Mouse (Mus musculus) ES-Bruce4 (cell line): ENCODE results near the gene Adamtsl5.

Source experiments
- CTCF ChIP-seq: IDR thresholded peaks from one replicate; pipeline ENCODE4 v1.8.1; 2011; ENCODE audit warnings: low read depth, low read length
- POLR2A ChIP-seq: IDR thresholded peaks from one replicate; pipeline ENCODE4 v1.8.1; 2011; ENCODE audit warnings: low read length; ENCODE audit not compliant: insufficient read depth

- no peak for TF ChIP-seq POLR2A
- no peak for TF ChIP-seq CTCF
Observed at GRCm38 (mm10) chr10:80368392-80368791, 20.2 kb upstream of the Adamtsl5 start.
